Mouse (Mus musculus): ENCODE data around the gene Acp7.

Gene Acp7

DNA sequence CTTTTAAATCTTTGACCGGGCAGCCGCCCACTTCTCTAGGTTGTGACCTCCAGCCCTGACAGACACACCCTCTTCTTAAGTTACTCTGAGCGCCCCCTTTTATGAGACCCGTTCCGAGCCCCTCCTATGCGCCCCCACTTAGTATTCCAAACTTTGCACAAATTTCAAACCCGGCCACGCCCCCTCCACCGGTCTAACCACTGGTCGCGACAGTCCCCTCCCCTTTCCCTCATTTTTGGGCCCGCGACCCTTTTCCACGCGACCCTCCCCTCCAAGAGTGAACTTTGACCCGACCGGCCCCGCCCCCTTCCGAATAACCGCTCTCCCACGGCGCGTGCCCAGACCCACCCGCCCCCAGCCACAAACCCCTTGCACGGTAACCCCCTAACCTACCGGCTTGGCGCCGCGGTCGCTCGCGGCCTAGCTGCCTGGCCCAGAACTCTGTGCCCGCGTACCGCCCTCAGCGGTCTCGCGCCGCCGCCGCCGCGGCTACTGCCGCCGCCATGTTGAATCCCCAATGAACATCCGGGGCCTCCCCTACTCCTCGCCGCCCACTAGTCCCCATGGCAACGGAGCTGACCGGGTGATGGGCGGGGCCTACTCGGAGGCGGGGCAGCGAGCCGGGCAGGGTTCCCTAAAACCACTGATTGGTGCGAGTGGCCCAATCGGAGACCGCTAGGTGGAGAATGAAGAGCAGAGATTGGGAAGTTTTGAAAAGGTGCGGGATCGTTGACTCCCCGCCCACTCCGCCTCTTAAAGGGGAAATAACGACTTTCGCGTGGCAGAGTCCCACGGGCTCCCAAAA lies 33.3 kb downstream of the Acp7 start, which contains the start of the genes Samd4b and Pak4:
Samd4b (minus strand) TSS at position 503 of the 805 bp plus-strand sequence.
Pak4 (minus strand) TSS at position 544 of the 805 bp plus-strand sequence.
- H3K27me3 ChIP-seq (ENCODE audit: insufficient read depth, low read length), result no peaks in the 10 kb centered on the region
- H3K36me3 ChIP-seq (ENCODE audit: insufficient read depth, low read length), result peaks cover 34% of the 10 kb centered on the region
- peaks cover 55% of the 10 kb centered on the region for H3K4me1 ChIP-seq (replicated peaks; ENCODE audit: low read depth, low read length)
- H3K9me3 ChIP-seq (ENCODE audit: low read length), result no peaks in the 10 kb centered on the region
- H3K4me3 ChIP-seq (replicated peaks; ENCODE audit: low read length), result peak within 1 kb of the TSS; percentile 84
- TF ChIP-seq POU5F1 (IDR thresholded peaks at IDR 0.05; ENCODE audit: borderline replicate concordance, low read length) (no peak), CTCF (conservative IDR thresholded peaks at IDR 0.05; ENCODE audit: low read length) (no peak), NANOG (IDR thresholded peaks at IDR 0.05; ENCODE audit: borderline replicate concordance, low read length) (no peak)

DNA sequence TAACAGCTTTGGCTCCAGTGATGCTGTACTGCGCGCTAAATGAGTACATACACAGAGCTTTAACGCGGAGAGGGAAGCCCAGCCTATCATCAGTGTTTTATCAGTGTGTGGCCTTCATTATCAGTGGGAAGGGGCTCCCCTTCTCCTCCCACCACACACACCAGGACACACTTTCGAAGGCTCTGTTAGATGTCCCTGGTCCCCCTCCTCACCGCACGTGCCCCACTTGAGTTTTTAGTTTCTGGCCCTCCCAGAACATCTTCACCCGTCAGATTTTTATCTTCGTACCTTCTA lies 33.9 kb downstream of the Acp7 start:
- TF ChIP-seq CTCF (conservative IDR thresholded peaks at IDR 0.05; ENCODE audit: low read length) (no peak), NANOG (IDR thresholded peaks at IDR 0.05; ENCODE audit: borderline replicate concordance, low read length) (no peak), POU5F1 (IDR thresholded peaks at IDR 0.05; ENCODE audit: borderline replicate concordance, low read length) (no peak)
- Histone ChIP-seq H3K4me1 (replicated peaks; ENCODE audit: low read depth, low read length) (peaks cover 61% of the 10 kb centered on the region), H3K36me3 (ENCODE audit: insufficient read depth, low read length) (peaks cover 35% of the 10 kb centered on the region), H3K27me3 (ENCODE audit: insufficient read depth, low read length) (no peaks in the 10 kb centered on the region), H3K9me3 (ENCODE audit: low read length) (no peaks in the 10 kb centered on the region), H3K4me3 (replicated peaks; ENCODE audit: low read length) (peak overlapping the region; percentile 84)

DNA sequence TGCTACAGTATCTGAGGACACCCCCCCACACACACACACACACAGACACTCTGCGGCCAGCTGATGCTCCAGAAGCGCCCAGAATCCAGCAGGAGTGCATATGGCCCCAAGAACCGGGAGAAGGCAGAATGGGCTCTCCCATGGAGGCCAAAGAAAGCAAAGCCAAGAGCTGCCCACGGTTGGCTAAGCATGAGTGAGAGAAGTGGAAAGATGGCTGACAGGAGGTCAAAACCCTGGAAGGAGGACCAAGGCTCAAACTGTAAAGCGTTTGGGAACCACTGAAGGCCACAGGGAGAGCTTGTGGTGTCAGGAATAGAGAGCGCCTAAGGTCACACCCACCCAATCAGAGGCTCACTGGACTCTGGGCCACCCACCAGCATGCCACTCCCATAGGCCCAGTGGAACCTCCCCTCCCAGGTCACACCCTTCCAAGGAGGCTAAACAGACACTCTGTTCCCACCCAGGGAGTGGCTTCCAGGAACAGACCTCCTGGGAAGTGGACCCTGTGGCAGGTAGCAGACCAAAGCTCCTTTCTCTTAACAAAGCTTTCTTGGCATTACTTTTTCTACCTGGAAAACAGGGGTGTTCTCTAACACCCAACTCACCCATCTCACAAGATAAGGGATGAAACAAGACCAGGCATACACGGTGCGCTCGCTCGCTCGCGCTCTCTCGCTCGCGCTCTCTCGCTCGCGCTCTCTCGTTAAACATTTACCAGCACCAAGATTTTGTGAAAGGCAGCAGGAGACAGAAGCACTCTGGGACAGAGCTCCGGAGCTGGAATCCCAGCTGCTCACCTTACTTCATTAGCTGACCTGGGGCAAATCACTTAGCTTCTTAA lies 34.5 kb downstream of the Acp7 start:
- TF ChIP-seq CTCF (conservative IDR thresholded peaks at IDR 0.05; ENCODE audit: low read length) (no peak), NANOG (IDR thresholded peaks at IDR 0.05; ENCODE audit: borderline replicate concordance, low read length) (no peak), POU5F1 (IDR thresholded peaks at IDR 0.05; ENCODE audit: borderline replicate concordance, low read length) (no peak)
- no peaks in the 10 kb centered on the region for H3K27me3 ChIP-seq (ENCODE audit: insufficient read depth, low read length)
- H3K36me3 ChIP-seq (ENCODE audit: insufficient read depth, low read length), result peaks cover 37% of the 10 kb centered on the region
- H3K9me3 ChIP-seq (ENCODE audit: low read length), result no peaks in the 10 kb centered on the region
- peak overlapping the region; percentile 84 for H3K4me3 ChIP-seq (replicated peaks; ENCODE audit: low read length)
- peaks cover 67% of the 10 kb centered on the region for H3K4me1 ChIP-seq (replicated peaks; ENCODE audit: low read depth, low read length)

DNA sequence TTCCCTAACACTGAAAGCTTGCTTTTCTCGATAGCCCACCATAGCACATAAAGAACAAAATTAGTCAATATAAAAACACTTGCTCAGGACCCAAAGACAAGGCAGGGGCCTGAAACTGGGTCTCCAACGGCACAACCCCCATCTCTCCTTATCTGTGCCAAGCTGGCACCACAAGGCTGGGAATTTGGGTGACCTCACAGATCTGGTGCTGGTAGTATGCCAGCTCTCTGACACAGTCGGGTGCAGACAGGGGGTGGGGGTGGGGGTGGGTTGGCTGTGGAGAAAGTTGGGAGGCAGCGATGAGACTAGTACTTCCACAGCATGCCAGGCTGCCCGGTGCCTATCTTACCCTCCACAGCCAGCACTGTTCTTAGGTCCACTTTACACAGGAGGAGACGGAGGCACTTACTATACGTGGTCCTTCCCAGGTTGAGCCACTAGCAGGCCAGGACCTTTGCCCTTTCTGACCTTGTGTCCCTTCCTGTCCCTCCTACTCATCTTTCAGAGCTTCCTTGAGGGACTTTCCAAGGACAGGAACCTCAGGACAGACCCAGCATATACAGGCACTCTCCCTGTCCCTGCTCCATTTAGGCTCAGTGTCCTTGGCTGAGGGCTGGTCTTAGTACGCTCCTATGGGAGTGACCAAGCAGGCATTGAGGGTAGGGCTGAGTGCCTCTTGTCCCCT lies 35.2 kb downstream of the Acp7 start:
- Histone ChIP-seq H3K4me3 (replicated peaks; ENCODE audit: low read length) (peak overlapping the region; percentile 84), H3K36me3 (ENCODE audit: insufficient read depth, low read length) (peaks cover 44% of the 10 kb centered on the region), H3K4me1 (replicated peaks; ENCODE audit: low read depth, low read length) (peaks cover 70% of the 10 kb centered on the region), H3K9me3 (ENCODE audit: low read length) (no peaks in the 10 kb centered on the region), H3K27me3 (ENCODE audit: insufficient read depth, low read length) (no peaks in the 10 kb centered on the region)
- TF ChIP-seq NANOG (IDR thresholded peaks at IDR 0.05; ENCODE audit: borderline replicate concordance, low read length) (no peak), POU5F1 (IDR thresholded peaks at IDR 0.05; ENCODE audit: borderline replicate concordance, low read length) (no peak)

DNA sequence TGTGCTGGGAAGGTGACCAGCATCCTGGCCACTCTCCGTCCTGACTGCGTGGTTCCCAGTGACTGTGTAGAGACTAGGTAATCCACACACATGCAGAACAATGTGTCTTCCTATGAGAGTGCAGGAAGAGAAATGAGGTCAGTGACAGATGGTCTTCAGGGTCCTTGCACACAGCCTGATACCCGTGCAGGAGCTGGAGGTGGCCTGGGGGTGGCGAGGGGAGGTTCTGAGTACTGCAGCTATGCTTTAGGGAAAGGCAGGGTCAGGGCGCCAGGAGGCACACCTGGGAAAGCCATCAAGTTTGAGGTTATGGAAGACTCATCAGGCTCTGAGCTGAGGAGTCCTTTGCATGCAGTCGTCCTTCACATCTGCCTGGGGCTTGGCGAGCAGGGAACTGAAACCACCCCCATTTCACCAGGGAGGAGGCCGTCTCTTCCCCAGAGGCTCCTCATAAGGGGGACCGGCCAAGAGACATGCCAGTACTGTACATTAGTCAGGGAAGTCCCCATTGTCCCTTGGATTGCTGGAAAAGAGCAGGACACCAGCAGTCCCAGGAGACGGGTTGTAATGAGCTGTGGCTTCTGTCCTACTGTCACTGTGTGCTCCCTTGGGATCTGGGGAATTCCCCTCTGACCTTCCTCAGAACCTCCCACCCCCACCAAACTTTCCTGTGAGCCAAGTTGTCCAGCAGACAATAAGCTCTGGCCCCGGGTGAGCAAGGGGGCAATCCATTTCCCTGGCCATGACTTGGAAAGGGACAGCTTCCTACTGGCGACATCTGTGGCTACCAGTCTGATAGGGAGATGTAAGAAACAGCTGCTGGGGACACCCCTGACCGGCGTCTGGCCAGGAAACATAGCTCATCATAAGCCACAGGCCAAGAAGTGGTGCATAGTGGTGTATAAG lies 37.7 kb downstream of the Acp7 start:
- H3K36me3 ChIP-seq (ENCODE audit: insufficient read depth, low read length), result peaks cover 62% of the 10 kb centered on the region
- peaks cover 82% of the 10 kb centered on the region for H3K4me1 ChIP-seq (replicated peaks; ENCODE audit: low read depth, low read length)
- no peaks in the 10 kb centered on the region for H3K9me3 ChIP-seq (ENCODE audit: low read length)
- no peaks in the 10 kb centered on the region for H3K27me3 ChIP-seq (ENCODE audit: insufficient read depth, low read length)
- peak overlapping the region; percentile 57 for H3K4me3 ChIP-seq (replicated peaks; ENCODE audit: low read length)
- no peak for TF ChIP-seq CTCF (conservative IDR thresholded peaks at IDR 0.05; ENCODE audit: low read length)

DNA sequence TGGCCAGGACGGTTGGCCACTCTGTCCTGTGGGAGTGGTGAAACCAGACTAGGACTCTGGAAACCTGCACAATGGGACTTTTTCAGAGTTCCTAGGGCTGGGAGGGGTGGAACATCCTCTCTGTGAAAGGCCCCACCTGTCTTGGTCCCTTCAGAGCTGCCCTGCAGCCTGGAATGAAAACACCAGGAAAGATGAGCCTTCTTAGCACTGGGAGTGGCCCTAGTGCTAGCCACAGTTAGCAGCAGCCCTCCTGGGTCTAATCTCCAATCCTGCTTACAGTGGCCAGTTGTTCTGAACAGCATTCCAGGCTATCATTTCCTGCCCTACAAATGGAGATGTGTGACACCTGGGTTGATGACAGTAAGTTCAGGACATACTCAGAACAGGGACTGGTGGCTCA lies 39.3 kb downstream of the Acp7 start:
- Histone ChIP-seq H3K4me1 (replicated peaks; ENCODE audit: low read depth, low read length) (peaks cover 98% of the 10 kb centered on the region), H3K4me3 (replicated peaks; ENCODE audit: low read length) (peak overlapping the region; percentile 57), H3K27me3 (ENCODE audit: insufficient read depth, low read length) (no peaks in the 10 kb centered on the region), H3K36me3 (ENCODE audit: insufficient read depth, low read length) (peaks cover 78% of the 10 kb centered on the region), H3K9me3 (ENCODE audit: low read length) (no peaks in the 10 kb centered on the region)
- TF ChIP-seq CTCF (conservative IDR thresholded peaks at IDR 0.05; ENCODE audit: low read length) (no peak), NANOG (IDR thresholded peaks at IDR 0.05; ENCODE audit: borderline replicate concordance, low read length) (no peak), POU5F1 (IDR thresholded peaks at IDR 0.05; ENCODE audit: borderline replicate concordance, low read length) (no peak)

DNA sequence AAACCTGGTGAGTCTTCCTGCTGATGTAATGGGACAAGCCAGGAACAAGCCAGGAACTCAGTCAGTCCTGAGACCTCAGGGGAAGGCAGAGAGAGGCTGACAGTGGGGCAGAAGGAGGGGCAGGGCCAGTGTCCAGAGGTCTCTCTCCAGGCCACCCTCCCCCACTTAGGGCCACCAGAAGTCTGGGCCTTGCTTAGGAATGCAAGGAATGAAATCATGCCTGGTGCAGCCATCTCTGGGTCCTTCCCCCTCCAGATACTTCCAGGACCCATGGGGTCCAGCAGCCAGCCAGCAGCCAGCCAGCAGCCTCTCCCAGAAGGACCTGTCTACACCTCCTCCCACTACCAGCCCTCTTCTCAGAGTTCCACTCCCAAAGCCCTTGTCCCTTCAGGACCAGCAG lies 43.5 kb downstream of the Acp7 start:
- Histone ChIP-seq H3K4me3 (replicated peaks; ENCODE audit: low read length) (peak overlapping the region; percentile 10; the same call in 1 of the 2 replicates), H3K4me1 (replicated peaks; ENCODE audit: low read depth, low read length) (peaks cover 99% of the 10 kb centered on the region), H3K36me3 (ENCODE audit: insufficient read depth, low read length) (peaks cover 73% of the 10 kb centered on the region), H3K9me3 (ENCODE audit: low read length) (no peaks in the 10 kb centered on the region), H3K27me3 (ENCODE audit: insufficient read depth, low read length) (no peaks in the 10 kb centered on the region)
- TF ChIP-seq NANOG (IDR thresholded peaks at IDR 0.05; ENCODE audit: borderline replicate concordance, low read length) (no peak), CTCF (conservative IDR thresholded peaks at IDR 0.05; ENCODE audit: low read length) (no peak), POU5F1 (IDR thresholded peaks at IDR 0.05; ENCODE audit: borderline replicate concordance, low read length) (no peak)

Data from E14TG2a.4 (cell line).